Mouse (Mus musculus): Measurements from ENCODE around the gene Ppp2r5a. TPM values are rescaled to one million over a fixed set of nuclear protein-coding genes. Genes with fewer than 3 reads are reported as not detected.

Gene Ppp2r5a
- polyA plus RNA-seq, 1 experiment from 2014 or later, result 10.5 TPM

DNA sequence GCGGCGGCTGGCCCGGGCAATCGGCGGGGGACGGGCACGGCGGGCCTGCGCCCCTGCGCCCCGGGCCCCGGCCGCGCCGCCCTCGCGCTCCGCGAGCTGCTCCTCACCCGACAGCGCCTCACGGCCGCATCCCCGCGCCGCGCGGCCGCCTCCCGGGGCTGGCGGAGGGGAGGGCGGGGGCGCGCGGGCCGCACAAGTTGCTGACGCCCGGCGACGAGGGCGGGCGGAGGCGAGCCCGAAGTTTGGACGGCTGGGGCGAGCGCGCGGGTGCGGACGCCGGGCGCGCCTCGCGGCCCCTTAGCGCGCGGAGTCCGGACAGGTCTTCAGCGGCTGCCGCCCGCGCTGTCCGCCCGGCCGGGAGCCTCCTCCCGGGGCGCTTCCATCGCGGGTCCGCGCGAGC, 6.6 kb downstream of the Ppp2r5a start:
- H3K27ac ChIP-seq (ENCODE audit: low read depth, low read length), result peak overlapping the region; percentile 78
- DNase-seq (ENCODE audit: low spot score), result peak; percentile 47
- H3K27me3 ChIP-seq (replicated peaks; ENCODE audit: control insufficient read depth, insufficient read depth, low read length), result no peaks in the 10 kb centered on the region
- peaks cover 6% of the 10 kb centered on the region; the same call in 1 of the 2 replicates for H3K4me1 ChIP-seq (ENCODE audit: control insufficient read depth, insufficient read depth, low read length)
- under 1% methylated on average over 42 of the region's 74 CpGs for WGBS
- peak; percentile 19 for ATAC-seq
- peak overlapping the region; percentile 66 for H3K4me3 ChIP-seq (ENCODE audit: low read depth, low read length)
- peak overlapping the region; percentile 71 for H3K9ac ChIP-seq (ENCODE audit: low read length)
- H3K9me3 ChIP-seq (replicated peaks; ENCODE audit: control insufficient read depth, low read length), result no peaks in the 10 kb centered on the region
- peak overlapping the region; percentile 68 for H3K4me2 ChIP-seq (ENCODE audit: low read length)
- no peaks in the 10 kb centered on the region for H3K36me3 ChIP-seq (ENCODE audit: control insufficient read depth, insufficient read depth, low read length)

DNA sequence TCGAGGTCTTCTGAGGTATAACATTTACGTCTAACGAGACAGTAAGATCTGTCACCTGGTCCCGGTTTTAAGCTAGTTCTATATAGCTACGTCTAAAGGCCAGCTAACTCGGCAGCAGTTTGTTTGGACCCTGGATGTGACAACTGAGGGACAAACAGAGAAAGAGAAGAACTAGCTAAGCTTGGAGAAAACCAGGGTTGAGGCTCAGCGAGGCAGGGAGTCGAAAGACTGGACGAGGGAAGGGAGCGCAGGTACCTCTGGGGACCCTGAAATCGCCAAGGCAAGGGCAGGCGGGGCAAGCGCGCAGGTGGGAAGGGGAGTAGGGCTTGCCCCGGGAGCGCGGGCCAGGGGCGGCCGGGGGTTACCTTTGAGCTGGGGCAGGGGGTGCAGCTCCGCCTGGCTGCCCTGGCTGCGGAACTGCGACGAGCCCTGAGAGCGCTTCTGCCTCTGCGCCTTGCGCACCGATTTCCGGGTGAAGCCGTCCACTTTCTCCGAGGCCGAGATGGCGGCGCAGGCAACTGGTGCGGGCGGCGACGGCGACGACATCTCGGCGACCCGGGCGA, 7.1 kb downstream of the Ppp2r5a start:
- Histone ChIP-seq H3K4me3 (ENCODE audit: low read depth, low read length) (peak overlapping the region; percentile 66), H3K4me2 (ENCODE audit: low read length) (peak overlapping the region; percentile 68), H3K9ac (ENCODE audit: low read length) (peak overlapping the region; percentile 71), H3K4me1 (ENCODE audit: control insufficient read depth, insufficient read depth, low read length) (peaks cover 6% of the 10 kb centered on the region; the same call in 1 of the 2 replicates), H3K27me3 (replicated peaks; ENCODE audit: control insufficient read depth, insufficient read depth, low read length) (no peaks in the 10 kb centered on the region), H3K27ac (ENCODE audit: low read depth, low read length) (peak overlapping the region; percentile 78; the same call in 1 of the 2 replicates), H3K9me3 (replicated peaks; ENCODE audit: control insufficient read depth, low read length) (no peaks in the 10 kb centered on the region), H3K36me3 (ENCODE audit: control insufficient read depth, insufficient read depth, low read length) (no peaks in the 10 kb centered on the region)
- DNase-seq (ENCODE audit: low spot score) (peak; percentile 23), ATAC-seq (no peak)
- 1% methylated on average over 42 of the region's 43 CpGs for WGBS

GRCm38 (mm10) chr1:191395200-191395599, 7.9 kb downstream of the Ppp2r5a start:
- H3K9me3 ChIP-seq (replicated peaks; ENCODE audit: control insufficient read depth, low read length), result no peaks in the 10 kb centered on the region
- H3K4me2 ChIP-seq (ENCODE audit: low read length), result peak overlapping the region; percentile 68
- no peak overlapping the region for H3K9ac ChIP-seq (ENCODE audit: low read length)
- no peak overlapping the region for H3K27ac ChIP-seq (ENCODE audit: low read depth, low read length)
- peaks cover 6% of the 10 kb centered on the region; the same call in 1 of the 2 replicates for H3K4me1 ChIP-seq (ENCODE audit: control insufficient read depth, insufficient read depth, low read length)
- H3K36me3 ChIP-seq (ENCODE audit: control insufficient read depth, insufficient read depth, low read length), result no peaks in the 10 kb centered on the region
- H3K4me3 ChIP-seq (ENCODE audit: low read depth, low read length), result peak overlapping the region; percentile 66
- 45% methylated on average over 1 of the region's 1 CpGs for WGBS
- DNase-seq (ENCODE audit: low spot score) (peak; percentile 32), ATAC-seq (no peak)
- no peaks in the 10 kb centered on the region for H3K27me3 ChIP-seq (replicated peaks; ENCODE audit: control insufficient read depth, insufficient read depth, low read length)

GRCm38 (mm10) chr1:191394126-191394525, 8.9 kb downstream of the Ppp2r5a start:
- Histone ChIP-seq H3K27ac (ENCODE audit: low read depth, low read length) (no peak overlapping the region), H3K27me3 (replicated peaks; ENCODE audit: control insufficient read depth, insufficient read depth, low read length) (no peaks in the 10 kb centered on the region), H3K4me2 (ENCODE audit: low read length) (peak overlapping the region; percentile 68; the same call in 1 of the 2 replicates), H3K9ac (ENCODE audit: low read length) (no peak overlapping the region), H3K36me3 (ENCODE audit: control insufficient read depth, insufficient read depth, low read length) (no peaks in the 10 kb centered on the region), H3K4me1 (ENCODE audit: control insufficient read depth, insufficient read depth, low read length) (peaks cover 6% of the 10 kb centered on the region; the same call in 1 of the 2 replicates), H3K4me3 (ENCODE audit: low read depth, low read length) (no peak overlapping the region), H3K9me3 (replicated peaks; ENCODE audit: control insufficient read depth, low read length) (no peaks in the 10 kb centered on the region)
- 71% methylated on average over 2 of the region's 2 CpGs for WGBS
- peak; percentile 18 for DNase-seq (ENCODE audit: low spot score)
- no peak for ATAC-seq

DNA sequence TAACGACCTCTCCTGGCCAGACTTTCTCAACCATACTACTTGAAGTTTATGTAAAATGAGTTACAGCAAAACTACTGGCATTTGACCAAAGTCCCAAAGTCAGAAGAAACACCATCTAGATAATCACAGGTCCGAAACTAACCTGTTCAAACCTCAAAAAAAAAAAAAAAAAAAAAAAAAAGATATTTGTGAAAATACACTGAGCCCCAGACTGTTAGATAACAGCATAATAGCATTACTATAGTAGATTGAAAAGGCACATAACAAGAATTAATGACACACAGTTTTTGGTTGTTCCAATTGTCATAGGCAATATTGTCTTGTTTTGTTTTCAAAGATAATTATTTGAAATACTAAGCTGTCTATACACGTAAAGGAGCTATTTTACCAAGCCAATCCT, 9.5 kb downstream of the Ppp2r5a start:
- ATAC-seq, result no peak
- H3K27me3 ChIP-seq (replicated peaks; ENCODE audit: control insufficient read depth, insufficient read depth, low read length), result no peaks in the 10 kb centered on the region

DNA sequence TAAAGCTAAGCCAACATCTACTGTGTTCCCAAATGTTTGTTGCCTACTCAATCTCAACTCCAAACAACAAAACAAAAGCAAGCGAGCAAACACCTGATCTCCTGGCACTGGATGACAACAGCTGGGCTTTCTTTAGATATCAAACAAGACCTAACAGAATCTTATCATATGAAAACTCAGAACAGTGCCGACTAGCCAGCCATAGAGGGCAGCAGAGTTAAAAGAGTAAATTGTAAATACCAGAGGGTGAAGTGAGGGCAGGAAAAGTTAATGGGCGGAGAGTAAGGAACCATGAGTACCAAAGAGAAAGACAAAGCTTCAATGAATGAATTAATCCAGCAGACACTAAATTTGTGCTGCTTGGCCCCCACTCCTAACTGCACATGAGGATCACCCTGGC, 11.8 kb downstream of the Ppp2r5a start:
- H3K27me3 ChIP-seq (replicated peaks; ENCODE audit: control insufficient read depth, insufficient read depth, low read length), result no peaks in the 10 kb centered on the region
- H3K4me3 ChIP-seq (ENCODE audit: low read depth, low read length), result no peak overlapping the region
- no peak overlapping the region for H3K27ac ChIP-seq (ENCODE audit: low read depth, low read length)
- WGBS, result 19% methylated on average over 3 of the region's 3 CpGs
- DNase-seq (ENCODE audit: low spot score) (peak; percentile 77), ATAC-seq (peak; percentile 62; the same call in 1 of the 2 replicates)
- no peaks in the 10 kb centered on the region for H3K9me3 ChIP-seq (replicated peaks; ENCODE audit: control insufficient read depth, low read length)
- no peak overlapping the region for H3K4me2 ChIP-seq (ENCODE audit: low read length)
- H3K36me3 ChIP-seq (ENCODE audit: control insufficient read depth, insufficient read depth, low read length), result no peaks in the 10 kb centered on the region
- H3K9ac ChIP-seq (ENCODE audit: low read length), result no peak overlapping the region
- H3K4me1 ChIP-seq (ENCODE audit: control insufficient read depth, insufficient read depth, low read length), result peaks cover 6% of the 10 kb centered on the region; the same call in 1 of the 2 replicates

More for the DNA sequence above, 9.5 kb downstream of the Ppp2r5a start:
- Histone ChIP-seq H3K9ac (ENCODE audit: low read length) (no peak overlapping the region), H3K4me2 (ENCODE audit: low read length) (no peak overlapping the region), H3K4me3 (ENCODE audit: low read depth, low read length) (no peak overlapping the region), H3K4me1 (ENCODE audit: control insufficient read depth, insufficient read depth, low read length) (peaks cover 6% of the 10 kb centered on the region; the same call in 1 of the 2 replicates), H3K9me3 (replicated peaks; ENCODE audit: control insufficient read depth, low read length) (no peaks in the 10 kb centered on the region), H3K27ac (ENCODE audit: low read depth, low read length) (no peak overlapping the region), H3K36me3 (ENCODE audit: control insufficient read depth, insufficient read depth, low read length) (no peaks in the 10 kb centered on the region)
- WGBS, result 85% methylated on average over 3 of the region's 3 CpGs
- no peak for DNase-seq (ENCODE audit: low spot score)

GRCm38 (mm10) chr1:191384786-191385430, 18.2 kb downstream of the Ppp2r5a start:
- Histone ChIP-seq H3K4me3 (ENCODE audit: low read depth, low read length) (no peak overlapping the region), H3K9me3 (replicated peaks; ENCODE audit: control insufficient read depth, low read length) (no peaks in the 10 kb centered on the region), H3K4me1 (ENCODE audit: control insufficient read depth, insufficient read depth, low read length) (no peaks in the 10 kb centered on the region), H3K27ac (ENCODE audit: low read depth, low read length) (no peak overlapping the region), H3K27me3 (replicated peaks; ENCODE audit: control insufficient read depth, insufficient read depth, low read length) (no peaks in the 10 kb centered on the region), H3K9ac (ENCODE audit: low read length) (no peak overlapping the region), H3K4me2 (ENCODE audit: low read length) (no peak overlapping the region), H3K36me3 (ENCODE audit: control insufficient read depth, insufficient read depth, low read length) (no peaks in the 10 kb centered on the region)
- no peak for DNase-seq (ENCODE audit: low spot score)
- ATAC-seq, result no peak
- WGBS, result 95% methylated on average over 10 of the region's 10 CpGs

DNA sequence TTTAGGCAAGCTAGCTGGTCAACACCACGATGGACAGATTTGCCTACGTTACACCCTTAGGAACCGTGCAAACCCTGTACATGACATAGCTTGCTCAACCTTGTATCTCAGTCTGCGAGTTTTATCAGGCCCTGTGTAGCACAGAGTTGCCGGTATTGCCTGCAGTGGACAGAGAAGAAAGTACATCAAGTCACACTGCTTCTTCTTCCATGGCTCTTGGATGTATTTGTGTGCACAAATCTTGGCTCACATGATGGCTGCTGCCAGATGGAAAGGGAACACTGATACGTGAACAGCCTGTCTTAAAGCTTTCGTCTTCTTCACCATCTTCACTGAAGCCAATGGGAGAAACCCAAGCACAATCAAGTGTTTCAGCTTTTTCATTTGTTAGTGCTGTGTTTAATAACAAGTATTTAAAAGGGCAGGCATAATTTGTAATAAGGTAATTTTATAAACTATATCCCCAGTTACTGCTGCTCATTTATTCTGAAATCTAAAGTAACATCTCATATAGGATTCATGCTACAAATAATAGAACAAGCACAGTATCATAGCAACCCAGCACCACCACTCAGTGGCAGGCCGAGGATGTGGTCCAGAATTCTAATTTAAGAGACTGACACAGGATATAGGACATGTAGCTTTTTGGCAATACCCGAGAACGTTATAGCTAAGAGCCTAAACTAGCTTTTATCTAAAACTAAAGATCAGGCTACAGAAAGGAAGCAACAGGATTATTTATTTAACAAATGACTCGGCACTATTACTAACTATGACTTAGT, 20.9 kb downstream of the Ppp2r5a start:
- no peak overlapping the region for H3K9ac ChIP-seq (ENCODE audit: low read length)
- H3K27me3 ChIP-seq (replicated peaks; ENCODE audit: control insufficient read depth, insufficient read depth, low read length), result no peaks in the 10 kb centered on the region
- ATAC-seq, result no peak
- DNase-seq (ENCODE audit: low spot score), result peak; percentile 32
- no peaks in the 10 kb centered on the region for H3K36me3 ChIP-seq (ENCODE audit: control insufficient read depth, insufficient read depth, low read length)
- 85% methylated on average over 11 of the region's 11 CpGs for WGBS
- H3K4me2 ChIP-seq (ENCODE audit: low read length), result no peak overlapping the region
- H3K9me3 ChIP-seq (replicated peaks; ENCODE audit: control insufficient read depth, low read length), result no peaks in the 10 kb centered on the region
- no peak overlapping the region for H3K27ac ChIP-seq (ENCODE audit: low read depth, low read length)
- H3K4me3 ChIP-seq (ENCODE audit: low read depth, low read length), result no peak overlapping the region
- no peaks in the 10 kb centered on the region for H3K4me1 ChIP-seq (ENCODE audit: control insufficient read depth, insufficient read depth, low read length)

Measured in forebrain, embryonic 14.5 days (tissue).